Comparison of ENCODE assay signal across 29 mouse cellular contexts in genomic region chr2:41287370-41288059, GRCm38 (mm10).
DNase-seq lines count a peak whose midpoint lies in the region; ATAC-seq lines count a peak whose summit lies in the region.
"Had no signal": no experiment of that assay in that cellular context is flagged by ENCODE, and none has a peak within 500 bp of the region (broad histone marks: within the 10 kb centered on the region; RNA-seq: fewer than 3 reads in every experiment).

No protein-coding gene starts in this region.

- H3K4me3 ChIP-seq in forebrain, embryonic 11.5 days (ENCODE audit: low read depth, low read length): no peak overlapping the region
- no peak overlapping the region for H3K4me3 ChIP-seq in forebrain, embryonic 16.5 days (replicated peaks; ENCODE audit: low read length)
- H3K4me3 ChIP-seq: embryonic facial prominence, embryonic 10.5 days; embryonic facial prominence, embryonic 13.5 days; erythroblast, embryonic 14.5 days; forebrain, embryonic 13.5 days; gastrocnemius, adult 2 months; heart, embryonic 12.5 days; heart, embryonic 15.5 days; hindbrain, embryonic 10.5 days; hindbrain, embryonic 13.5 days had no signal

- H3K27me3 ChIP-seq in forebrain, embryonic 11.5 days (ENCODE audit: control insufficient read depth, insufficient read depth, low read length): no peaks in the 10 kb centered on the region
- H3K27me3 ChIP-seq in forebrain, embryonic 16.5 days (replicated peaks; ENCODE audit: control insufficient read depth, insufficient read depth, low read length): no peaks in the 10 kb centered on the region
- H3K27me3 ChIP-seq: embryonic facial prominence, embryonic 13.5 days; forebrain, embryonic 13.5 days; heart, embryonic 12.5 days; heart, embryonic 15.5 days; hindbrain, embryonic 13.5 days had no signal

- H3K27ac ChIP-seq in forebrain, embryonic 11.5 days (ENCODE audit: low read depth, low read length): no peak overlapping the region
- no peak overlapping the region for H3K27ac ChIP-seq in forebrain, embryonic 16.5 days (ENCODE audit: low read length)
- H3K27ac ChIP-seq: embryonic facial prominence, embryonic 10.5 days; embryonic facial prominence, embryonic 13.5 days; forebrain, embryonic 13.5 days; gastrocnemius, adult 2 months; heart, embryonic 15.5 days; hindbrain, embryonic 10.5 days; hindbrain, embryonic 13.5 days had no signal

- no peaks in the 10 kb centered on the region for H3K4me1 ChIP-seq in forebrain, embryonic 11.5 days (replicated peaks; ENCODE audit: control insufficient read depth, insufficient read depth, low read length)
- H3K4me1 ChIP-seq in forebrain, embryonic 16.5 days (replicated peaks; ENCODE audit: control insufficient read depth, insufficient read depth, low read length): no peaks in the 10 kb centered on the region
- H3K4me1 ChIP-seq: embryonic facial prominence, embryonic 10.5 days; embryonic facial prominence, embryonic 13.5 days; forebrain, embryonic 13.5 days; heart, embryonic 12.5 days; heart, embryonic 15.5 days; hindbrain, embryonic 10.5 days; hindbrain, embryonic 13.5 days had no signal

- no peak overlapping the region for H3K4me2 ChIP-seq in forebrain, embryonic 11.5 days (ENCODE audit: low read depth, low read length, severe bottlenecking)
- H3K4me2 ChIP-seq in forebrain, embryonic 16.5 days (ENCODE audit: low read length): no peak overlapping the region
- H3K4me2 ChIP-seq: embryonic facial prominence, embryonic 13.5 days; forebrain, embryonic 13.5 days; heart, embryonic 12.5 days; heart, embryonic 15.5 days; hindbrain, embryonic 13.5 days had no signal

- no peaks in the 10 kb centered on the region for H3K9me3 ChIP-seq in forebrain, embryonic 11.5 days (ENCODE audit: control insufficient read depth, low read length)
- no peaks in the 10 kb centered on the region for H3K9me3 ChIP-seq in forebrain, embryonic 16.5 days (ENCODE audit: control insufficient read depth, low read length)
- H3K9me3 ChIP-seq: embryonic facial prominence, embryonic 10.5 days; embryonic facial prominence, embryonic 13.5 days; forebrain, embryonic 13.5 days; heart, embryonic 12.5 days; heart, embryonic 15.5 days; hindbrain, embryonic 10.5 days; hindbrain, embryonic 13.5 days had no signal

- no peak overlapping the region for H3K9ac ChIP-seq in forebrain, embryonic 11.5 days (ENCODE audit: low read length)
- H3K9ac ChIP-seq in forebrain, embryonic 16.5 days (replicated peaks; ENCODE audit: low read depth, low read length): no peak overlapping the region
- H3K9ac ChIP-seq: embryonic facial prominence, embryonic 13.5 days; forebrain, embryonic 13.5 days; forebrain, postnatal 0 days; heart, embryonic 12.5 days; heart, embryonic 15.5 days; hindbrain, embryonic 13.5 days had no signal

- 52% methylated on average over 9 of the region's 9 CpGs for WGBS in forebrain, embryonic 11.5 days
- 60% methylated on average over 9 of the region's 9 CpGs for WGBS in forebrain, embryonic 16.5 days

- no peak for DNase-seq in forebrain, embryonic 11.5 days (ENCODE audit: low spot score)
- peak; percentile 73 for DNase-seq in A20 (ENCODE audit: low read depth, low spot score)
- peak; percentile 2 for DNase-seq in retina, postnatal 1 day
- DNase-seq in lung, postnatal 36 days: no peak
- DNase-seq in ovary, postnatal 14 days (ENCODE audit: low spot score): no peak
- DNase-seq: adrenal gland, adult 8-10 months; adrenal gland, postnatal 25 days; cerebellum, adult 11-12 months; cerebellum, adult 8-10 months; cerebellum, postnatal 10 days; cerebellum, postnatal 36 days; forebrain, postnatal 0 days; gastrocnemius, adult 2 months; gastrocnemius, postnatal 14 days; heart, adult 18-20 months; heart, postnatal 10 days; heart, postnatal 36 days had no signal

- no peaks in the 10 kb centered on the region for H3K36me3 ChIP-seq in forebrain, embryonic 11.5 days (ENCODE audit: control insufficient read depth, insufficient read depth, low read length)
- no peaks in the 10 kb centered on the region for H3K36me3 ChIP-seq in forebrain, embryonic 16.5 days (ENCODE audit: control insufficient read depth, insufficient read depth)
- H3K36me3 ChIP-seq: embryonic facial prominence, embryonic 10.5 days; embryonic facial prominence, embryonic 13.5 days; heart, embryonic 12.5 days; heart, embryonic 15.5 days; hindbrain, embryonic 10.5 days; hindbrain, embryonic 13.5 days had no signal

- peak; percentile 56; the same call in 1 of the 2 replicates for ATAC-seq in forebrain, embryonic 11.5 days (replicated peaks; ENCODE audit: low FRiP score)
- no peak for ATAC-seq in forebrain, embryonic 16.5 days
- peak; percentile 51; the same call in 1 of the 2 replicates for ATAC-seq in megakaryocyte, adult 5-6 weeks (ENCODE audit: poor library complexity, severe bottlenecking)
- ATAC-seq: activated CD4-positive, CD25-positive, alpha-beta regulatory T cell, adult 4 months; forebrain, embryonic 13.5 days; forebrain, postnatal 0 days; hindbrain, embryonic 16.5 days had no signal

Comparison
In these comparisons a context has a peak if more than half of its experiments do, and no peak if none do; other contexts are left out.
1. DNase-seq: peak in A20 (single experiment) and retina, postnatal 1 day (single experiment); none in forebrain, embryonic 11.5 days (single experiment), lung, postnatal 36 days (single experiment) and ovary, postnatal 14 days (single experiment).